Mouse (Mus musculus) limb, embryonic 12.5 days (tissue): ENCODE results near the gene Ptar1. TPM values are rescaled to one million over a fixed set of nuclear protein-coding genes. Genes with fewer than 3 reads are reported as not detected.

Experiments
- ATAC-seq: fragments of 200-750 bp; cut with Nextera tagmentation; 2 replicates; pipeline ENCODE4 v1.8.0; 2017; ENCODE audit warnings: low read depth, moderate TSS enrichment; ENCODE audit not compliant: insufficient number of reproducible peaks, insufficient read depth, low FRiP score, low TSS enrichment
- H3K27ac ChIP-seq: fragments of 300-500 bp; sonication (generic); 2 replicates; pipeline ENCODE4 v1.5.1; 2016; ENCODE audit warnings: mild to moderate bottlenecking, moderate library complexity
- H3K27me3 ChIP-seq: fragments of 300-500 bp; sonication (generic); 2 replicates; pipeline ENCODE4 v1.6.1; 2016; ENCODE audit warnings: mild to moderate bottlenecking, moderate library complexity
- H3K36me3 ChIP-seq: fragments of 300-500 bp; sonication (generic); 2 replicates; pipeline ENCODE4 v1.6.1; 2016; ENCODE audit warnings: mild to moderate bottlenecking, moderate library complexity
- H3K4me1 ChIP-seq: fragments of 300-500 bp; sonication (generic); replicated peaks from 2 replicates; pipeline ENCODE4 v1.6.1; 2016
- H3K4me2 ChIP-seq: fragments of 300-500 bp; sonication (generic); 2 replicates; pipeline ENCODE4 v1.6.1; 2016; ENCODE audit warnings: mild to moderate bottlenecking, moderate library complexity
- H3K4me3 ChIP-seq: fragments of 300-500 bp; sonication (generic); replicated peaks from 2 replicates; pipeline ENCODE4 v1.5.1; 2016; ENCODE audit warnings: mild to moderate bottlenecking
- H3K9ac ChIP-seq: fragments of 300-500 bp; sonication (generic); replicated peaks from 2 replicates; pipeline ENCODE4 v1.6.1; 2016; ENCODE audit warnings: mild to moderate bottlenecking, moderate library complexity
- H3K9me3 ChIP-seq: fragments of 300-500 bp; sonication (generic); 2 replicates; pipeline ENCODE4 v1.6.1; 2016; ENCODE audit warnings: mild to moderate bottlenecking, moderate library complexity
- WGBS: fragments of 180-500 bp; shearing (Covaris S2); methylation state at CpG from one replicate; pipeline ENCODE4 v1.1.7; 2016; 5-methylcytosine and 5-hydroxymethylcytosine counted together
- polyA plus RNA-seq: library from polyadenylated mRNA; unstranded; fragments of >200 nt; fragmentation: Nextera tagmentation; extraction: Ambion mirVana; gene quantifications from 2 replicates; pipeline ENCODE4 v1.2.1, GENCODE M21; 2016

Gene Ptar1
- polyA plus RNA-seq, 1 experiment from 2014 or later = 6.3 TPM

DNA sequence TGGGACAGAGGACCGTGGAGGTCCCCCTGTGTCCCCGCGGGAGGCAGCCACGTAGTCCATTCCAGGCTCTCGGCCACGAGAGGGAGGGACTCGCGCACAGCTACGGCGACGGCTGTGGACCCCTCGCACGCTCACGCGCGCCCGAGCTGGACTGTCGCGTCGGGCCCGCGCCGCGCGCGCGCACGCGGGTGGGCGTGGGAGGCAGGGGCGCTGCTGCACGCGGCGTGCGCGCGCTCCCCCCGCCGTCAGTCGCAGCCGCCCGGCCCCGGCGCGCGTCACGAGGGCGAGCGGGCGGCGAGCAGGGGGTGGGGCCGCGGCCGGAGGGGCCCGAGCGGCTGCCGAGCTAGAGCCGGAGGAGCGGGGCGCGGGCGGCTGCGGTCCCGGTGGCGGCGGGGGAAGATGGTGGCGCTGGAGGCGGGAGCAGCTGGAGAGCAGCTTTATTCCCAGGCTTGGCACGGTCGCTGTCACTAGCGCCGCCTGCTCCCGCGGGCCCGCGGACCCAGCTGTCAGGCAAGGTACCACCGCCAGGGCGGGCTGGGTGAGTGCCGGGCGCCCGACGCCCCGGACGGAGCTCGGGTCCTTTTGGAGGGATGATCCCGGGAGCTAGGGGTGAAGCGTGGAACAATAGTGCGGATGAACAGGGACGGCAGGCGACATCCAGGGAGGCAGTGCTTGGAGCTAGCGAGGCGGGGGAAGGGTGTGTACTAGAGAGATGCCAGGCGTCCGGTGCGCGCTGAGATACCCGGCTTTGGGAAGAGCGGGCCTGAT is 71.5 kb downstream of the Ptar1 start, which contains the start of gene Apba1:
Apba1 (plus strand) TSS at position 334 of the 768 bp plus-strand sequence.
- WGBS = under 1% methylated on average over 93 of the region's 98 CpGs
- peak within 1 kb of the TSS; percentile 67 for H3K4me3 ChIP-seq
- H3K4me2 ChIP-seq = peak within 1 kb of the TSS; percentile 87
- ATAC-seq = peak; percentile 85
- H3K4me1 ChIP-seq = peaks cover 5% of the 10 kb centered on the region; the same call in 1 of the 2 replicates
- no peaks in the 10 kb centered on the region; the same call in 1 of the 2 replicates for H3K9me3 ChIP-seq
- H3K27me3 ChIP-seq = peaks cover 24% of the 10 kb centered on the region
- H3K9ac ChIP-seq = peak within 1 kb of the TSS; percentile 76
- peak within 1 kb of the TSS; percentile 80 for H3K27ac ChIP-seq
- no peaks in the 10 kb centered on the region for H3K36me3 ChIP-seq

DNA sequence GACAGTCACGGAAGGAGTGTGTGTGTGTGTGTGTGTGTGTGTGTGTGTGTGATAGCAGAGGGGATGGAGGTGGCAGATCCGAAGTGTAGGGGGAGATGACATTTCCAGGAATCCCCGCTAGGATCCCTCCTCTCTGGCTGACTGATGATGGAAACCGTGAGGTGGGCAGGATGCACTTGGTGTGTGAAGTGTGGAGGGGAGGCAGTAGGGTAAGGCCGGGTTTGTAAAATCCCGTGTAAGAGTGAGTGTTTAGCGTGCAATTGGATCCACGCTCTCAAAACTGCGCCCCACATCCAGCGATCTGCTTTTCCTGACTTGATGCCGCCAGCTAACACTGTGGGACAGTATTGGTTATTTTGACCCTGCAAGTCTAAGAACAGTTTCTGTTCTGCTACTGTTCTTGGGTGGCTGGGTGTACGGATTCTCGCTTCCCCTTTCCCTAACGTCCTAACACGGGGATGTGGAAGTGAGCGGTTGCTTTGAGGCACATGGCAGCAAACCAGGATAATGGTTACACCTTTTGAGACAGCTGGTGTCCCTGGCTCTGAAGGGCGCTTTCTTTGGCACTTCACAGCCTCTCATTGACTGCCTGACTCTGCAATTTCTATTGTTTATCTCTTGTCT is 72.2 kb downstream of the Ptar1 start:
- Histone ChIP-seq H3K9me3 (no peaks in the 10 kb centered on the region; the same call in 1 of the 2 replicates), H3K27me3 (peaks cover 24% of the 10 kb centered on the region), H3K9ac (peak overlapping the region; percentile 76), H3K4me2 (peak overlapping the region; percentile 87), H3K4me1 (peaks cover 5% of the 10 kb centered on the region; the same call in 1 of the 2 replicates), H3K36me3 (no peaks in the 10 kb centered on the region), H3K27ac (no peak overlapping the region), H3K4me3 (peak overlapping the region; percentile 67)
- 3% methylated on average over 17 of the region's 17 CpGs for WGBS
- no peak for ATAC-seq

DNA sequence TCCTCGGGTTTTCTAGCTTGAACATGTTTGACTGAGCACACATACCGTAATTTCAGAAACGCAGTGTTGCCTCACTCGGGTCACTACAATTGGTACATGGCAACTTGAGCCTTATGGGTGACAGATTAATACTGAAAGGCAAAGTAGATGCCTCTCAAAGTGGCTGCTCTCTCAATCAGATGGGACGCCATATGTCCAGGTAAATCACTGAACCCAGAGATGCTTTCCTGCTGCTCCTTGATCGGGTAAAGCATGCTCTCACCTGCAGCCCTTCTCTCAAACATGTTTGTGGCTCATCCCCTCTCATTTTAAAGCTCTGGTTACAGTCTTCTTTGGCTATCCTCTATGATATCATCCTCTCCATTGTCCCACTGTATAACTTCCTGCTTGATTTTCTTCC is 76.1 kb downstream of the Ptar1 start:
- H3K36me3 ChIP-seq = no peaks in the 10 kb centered on the region
- H3K9ac ChIP-seq = no peak overlapping the region
- 88% methylated on average over 6 of the region's 6 CpGs for WGBS
- H3K9me3 ChIP-seq = no peaks in the 10 kb centered on the region
- peaks cover 24% of the 10 kb centered on the region for H3K27me3 ChIP-seq
- no peak overlapping the region for H3K27ac ChIP-seq
- H3K4me1 ChIP-seq = peaks cover 5% of the 10 kb centered on the region; the same call in 1 of the 2 replicates
- ATAC-seq = no peak
- no peak overlapping the region for H3K4me2 ChIP-seq
- no peak overlapping the region for H3K4me3 ChIP-seq

DNA sequence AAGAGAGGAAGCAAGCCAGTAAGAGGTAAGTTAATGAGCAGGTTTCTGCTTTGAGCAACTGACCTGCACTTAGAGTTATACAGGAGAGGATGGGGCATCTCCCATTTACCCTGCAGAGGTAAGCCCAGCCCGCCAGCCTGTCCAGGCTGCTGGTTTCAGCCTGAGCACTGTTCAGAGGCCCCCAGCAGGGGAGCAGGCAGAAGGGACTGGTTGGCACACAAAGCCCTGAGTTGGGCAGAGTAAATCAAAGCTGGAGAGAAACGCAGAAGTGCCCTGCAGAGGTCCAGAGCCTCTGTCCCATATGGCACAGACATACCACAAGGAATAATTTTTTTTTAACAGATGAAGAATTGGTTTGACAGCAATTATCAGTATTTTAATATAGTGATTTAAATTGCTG is 76.8 kb downstream of the Ptar1 start:
- Histone ChIP-seq H3K4me2 (no peak overlapping the region), H3K9ac (no peak overlapping the region), H3K36me3 (no peaks in the 10 kb centered on the region), H3K9me3 (no peaks in the 10 kb centered on the region), H3K4me3 (no peak overlapping the region), H3K27ac (no peak overlapping the region), H3K27me3 (peaks cover 20% of the 10 kb centered on the region), H3K4me1 (peaks cover 5% of the 10 kb centered on the region; the same call in 1 of the 2 replicates)
- whole genome bisulfite sequencing = 71% methylated on average over 2 of the region's 2 CpGs
- no peak for ATAC-seq

DNA sequence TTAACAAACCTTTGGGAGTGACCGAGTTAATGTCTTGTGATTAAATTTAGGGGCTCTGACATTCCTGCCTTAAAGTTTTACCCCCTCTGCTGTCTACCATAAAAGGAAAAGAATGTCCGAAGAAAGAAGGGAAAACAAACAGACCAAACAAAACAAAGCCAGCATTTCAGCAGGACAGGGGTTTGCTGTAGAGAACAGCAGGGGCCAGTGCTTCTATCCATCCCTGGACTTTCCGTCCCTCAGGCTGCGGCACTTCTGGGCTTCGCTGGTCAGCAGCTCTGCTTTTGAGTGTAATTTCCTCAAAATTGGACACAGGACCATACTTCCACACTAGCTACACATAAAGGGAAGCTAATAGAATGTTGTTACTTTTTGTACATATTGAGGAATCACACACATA is 81.6 kb downstream of the Ptar1 start:
- no peak for ATAC-seq
- Histone ChIP-seq H3K9ac (no peak overlapping the region), H3K4me3 (no peak overlapping the region), H3K27me3 (no peaks in the 10 kb centered on the region), H3K9me3 (no peaks in the 10 kb centered on the region; the same call in 1 of the 2 replicates), H3K4me1 (0 out of 2 replicates have a peak, but pooled peaks cover 3% of the 10 kb centered on the region), H3K4me2 (no peak overlapping the region), H3K27ac (no peak overlapping the region), H3K36me3 (no peaks in the 10 kb centered on the region)
- WGBS = 73% methylated on average over 5 of the region's 5 CpGs

DNA sequence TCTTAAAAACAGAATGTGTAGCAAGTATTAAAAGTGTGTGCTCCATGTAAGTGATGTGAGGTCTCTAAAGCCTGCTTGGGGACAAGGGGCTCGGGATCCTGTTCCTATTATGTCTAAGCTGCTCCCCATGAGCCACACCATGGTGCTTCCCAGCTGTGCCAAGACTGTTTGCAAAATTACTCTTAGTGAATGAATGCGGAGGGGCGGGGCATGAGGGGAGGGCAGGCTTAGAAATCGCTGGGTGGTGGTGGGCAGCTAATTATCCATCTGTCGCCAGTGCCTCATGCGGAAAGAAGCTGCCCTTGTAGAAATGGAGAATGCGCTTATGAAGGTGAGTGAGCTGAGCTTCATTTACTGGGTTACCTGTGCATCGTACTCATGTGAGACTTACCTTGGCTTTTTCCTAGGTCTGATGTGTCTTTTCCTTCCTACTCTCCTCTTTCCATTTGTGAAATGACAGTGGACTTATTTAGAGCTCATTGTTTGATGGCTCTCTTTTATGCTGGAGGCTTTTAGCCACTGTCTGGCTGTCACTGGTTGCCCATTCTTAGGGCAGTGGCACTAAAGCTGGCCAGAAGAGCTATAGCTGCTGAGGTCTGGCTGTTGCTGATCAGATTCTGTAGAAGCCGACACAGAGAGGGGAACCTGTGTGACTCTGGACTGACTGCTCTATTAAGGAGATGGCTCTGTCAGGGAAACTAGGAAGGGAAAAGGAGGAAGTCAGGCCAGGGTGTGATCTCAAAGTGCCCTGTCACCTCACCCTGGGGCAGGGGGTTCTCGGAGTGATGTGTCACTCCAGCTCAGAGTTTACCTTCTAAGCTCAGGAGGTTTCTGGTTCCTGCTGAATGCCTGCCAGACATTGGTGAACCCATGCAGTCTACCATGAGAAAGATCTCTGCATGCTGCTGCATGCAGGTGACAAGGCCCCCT is 83.5 kb downstream of the Ptar1 start:
- WGBS = 73% methylated on average over 10 of the region's 10 CpGs
- ATAC-seq = no peak
- Histone ChIP-seq H3K9ac (no peak overlapping the region), H3K36me3 (no peaks in the 10 kb centered on the region), H3K4me3 (no peak overlapping the region), H3K9me3 (no peaks in the 10 kb centered on the region; the same call in 1 of the 2 replicates), H3K4me1 (0 out of 2 replicates have a peak, but pooled peaks cover 3% of the 10 kb centered on the region), H3K27ac (no peak overlapping the region), H3K4me2 (no peak overlapping the region), H3K27me3 (no peaks in the 10 kb centered on the region)

DNA sequence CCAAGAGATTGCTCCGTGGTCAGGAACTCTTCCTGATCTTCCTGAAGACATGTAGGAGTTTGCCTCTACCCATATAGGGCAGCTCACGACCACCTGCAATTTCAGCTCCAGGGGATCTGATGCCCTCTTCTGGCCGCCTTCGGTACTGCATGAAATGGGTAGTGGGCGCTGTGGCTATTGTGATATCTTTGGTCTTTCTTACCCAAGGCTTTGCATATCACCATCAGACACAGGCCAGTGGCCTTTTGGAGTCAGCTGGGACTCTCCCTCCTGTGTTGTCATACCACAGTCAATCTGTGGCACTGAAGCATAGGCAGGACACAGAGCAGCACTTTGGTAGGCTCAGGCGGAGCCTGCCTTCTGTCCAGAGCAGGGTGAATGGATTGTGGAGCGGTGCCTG is 84.7 kb downstream of the Ptar1 start:
- 0 out of 2 replicates have a peak, but pooled peaks cover 3% of the 10 kb centered on the region for H3K4me1 ChIP-seq
- H3K27me3 ChIP-seq = no peaks in the 10 kb centered on the region
- H3K9me3 ChIP-seq = no peaks in the 10 kb centered on the region; the same call in 1 of the 2 replicates
- WGBS = 65% methylated on average over 7 of the region's 7 CpGs
- H3K4me3 ChIP-seq = no peak overlapping the region
- H3K9ac ChIP-seq = no peak overlapping the region
- no peak for ATAC-seq
- H3K27ac ChIP-seq = no peak overlapping the region
- H3K36me3 ChIP-seq = no peaks in the 10 kb centered on the region
- no peak overlapping the region for H3K4me2 ChIP-seq

DNA sequence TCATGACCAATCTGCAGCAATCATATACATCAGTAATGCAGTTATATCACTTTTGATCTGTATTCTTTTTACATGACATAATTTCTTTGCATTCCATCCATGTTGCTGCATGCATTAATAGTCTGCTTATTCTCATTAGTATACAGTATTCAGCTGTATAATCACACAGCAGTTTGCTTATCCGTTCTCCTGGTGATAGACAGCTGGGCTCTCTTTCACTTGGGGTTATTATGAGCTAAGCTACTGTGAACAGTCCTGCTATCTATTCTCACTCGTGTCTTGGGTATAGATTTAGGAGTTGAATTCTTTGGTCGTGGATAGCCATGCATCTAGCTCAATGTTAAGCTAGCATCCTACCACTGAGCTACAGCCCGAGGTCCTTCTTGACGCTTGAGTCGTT is 88.1 kb downstream of the Ptar1 start:
- Histone ChIP-seq H3K9me3 (no peaks in the 10 kb centered on the region; the same call in 1 of the 2 replicates), H3K9ac (no peak overlapping the region), H3K4me2 (no peak overlapping the region), H3K36me3 (no peaks in the 10 kb centered on the region), H3K4me3 (no peak overlapping the region), H3K27ac (no peak overlapping the region), H3K27me3 (no peaks in the 10 kb centered on the region), H3K4me1 (peaks cover 2% of the 10 kb centered on the region; the same call in 1 of the 2 replicates)
- 93% methylated on average over 6 of the region's 6 CpGs for WGBS
- ATAC-seq = no peak

DNA sequence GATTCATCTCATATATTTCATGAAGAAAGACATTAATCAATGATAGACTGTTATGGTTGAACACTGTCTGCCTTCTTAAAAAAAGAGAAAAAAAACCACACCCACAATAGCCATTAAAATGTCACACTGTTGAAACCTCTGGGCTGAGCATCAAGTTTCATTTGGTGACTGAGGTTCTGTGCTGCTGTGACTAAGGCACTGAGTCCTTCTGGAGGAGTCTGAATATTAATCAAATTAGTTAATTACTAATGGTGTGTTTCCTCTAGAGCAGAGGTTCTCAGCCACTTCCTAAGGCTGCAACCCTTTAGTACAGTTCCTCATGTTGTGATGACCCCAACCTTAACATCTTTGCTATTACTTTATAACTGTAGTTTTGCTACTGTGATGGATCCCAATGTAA is 91.9 kb downstream of the Ptar1 start:
- H3K4me2 ChIP-seq = no peak overlapping the region
- no peaks in the 10 kb centered on the region for H3K9me3 ChIP-seq
- no peak for ATAC-seq
- no peaks in the 10 kb centered on the region for H3K36me3 ChIP-seq
- no peaks in the 10 kb centered on the region; the same call in none of the 2 replicates for H3K4me1 ChIP-seq
- H3K27ac ChIP-seq = no peak overlapping the region
- H3K4me3 ChIP-seq = no peak overlapping the region
- no peaks in the 10 kb centered on the region for H3K27me3 ChIP-seq
- H3K9ac ChIP-seq = no peak overlapping the region

DNA sequence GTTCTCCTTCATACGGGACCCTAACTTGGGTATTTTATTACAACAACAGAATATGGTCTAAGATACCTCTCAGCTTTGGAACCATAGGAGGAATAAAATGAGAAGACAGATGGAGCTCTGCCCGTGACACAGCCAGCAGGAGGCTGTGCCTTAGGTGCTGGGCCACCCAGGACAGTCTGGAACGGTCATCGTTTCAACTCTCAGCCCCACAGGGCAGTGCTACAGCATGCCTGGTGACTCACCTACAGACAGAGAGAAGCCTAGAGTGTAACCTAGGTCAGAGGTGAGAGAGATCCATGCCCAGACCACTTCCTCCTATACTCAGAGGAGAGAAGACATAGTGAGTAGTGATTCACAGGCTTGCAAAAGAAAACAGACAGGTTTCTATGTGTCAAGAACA is 92.9 kb downstream of the Ptar1 start:
- H3K4me2 ChIP-seq = no peak overlapping the region
- no peaks in the 10 kb centered on the region for H3K27me3 ChIP-seq
- no peaks in the 10 kb centered on the region; the same call in none of the 2 replicates for H3K4me1 ChIP-seq
- H3K9ac ChIP-seq = no peak overlapping the region
- no peaks in the 10 kb centered on the region for H3K9me3 ChIP-seq
- no peak overlapping the region for H3K4me3 ChIP-seq
- ATAC-seq = no peak; the same call in 1 of the 2 replicates
- no peak overlapping the region for H3K27ac ChIP-seq
- no peaks in the 10 kb centered on the region for H3K36me3 ChIP-seq
- 78% methylated on average over 4 of the region's 4 CpGs for WGBS
